Mouse (Mus musculus) liver, postnatal 0 days (tissue): ENCODE measurements around the gene Pygb. TPM values are rescaled to one million over a fixed set of nuclear protein-coding genes. Genes with fewer than 3 reads are reported as not detected.

Source experiments
- ATAC-seq: fragments of 200-750 bp; cut with Nextera tagmentation; 2 replicates; pipeline ENCODE4 v1.8.0; 2017; ENCODE audit warnings: mild to moderate bottlenecking, moderate library complexity
- DNase-seq: peaks from one replicate; pipeline ENCODE4 v3.0.0-alpha.2; 2016
- H3K27ac ChIP-seq: fragments of 300-500 bp; sonication (generic); 2 replicates; pipeline ENCODE4 v1.5.1; 2014; ENCODE audit warnings: antibody characterized with exemption, moderate library complexity, mild to moderate bottlenecking, low read depth
- H3K27me3 ChIP-seq: fragments of 300-500 bp; sonication (generic); 2 replicates; pipeline ENCODE4 v1.6.1; 2014; ENCODE audit warnings: low read length, control low read depth, mixed read lengths; ENCODE audit not compliant: insufficient read depth
- H3K36me3 ChIP-seq: fragments of 300-500 bp; sonication (generic); replicated peaks from 2 replicates; pipeline ENCODE4 v1.6.1; 2014; ENCODE audit warnings: mild to moderate bottlenecking, control low read depth, low read length, moderate library complexity, mixed read lengths; ENCODE audit not compliant: insufficient read depth
- H3K4me1 ChIP-seq: fragments of 300-500 bp; sonication (generic); 2 replicates; pipeline ENCODE4 v1.6.1; 2014; ENCODE audit warnings: antibody characterized with exemption, mild to moderate bottlenecking, control low read depth; ENCODE audit not compliant: insufficient read depth
- H3K4me2 ChIP-seq: fragments of 300-500 bp; sonication (generic); 2 replicates; pipeline ENCODE4 v1.6.1; 2014; ENCODE audit warnings: low read depth, mild to moderate bottlenecking, low read length, moderate library complexity, mixed read lengths
- H3K4me3 ChIP-seq: fragments of 300-500 bp; sonication (generic); 2 replicates; pipeline ENCODE4 v1.5.1; 2014; ENCODE audit warnings: low read depth, low read length
- H3K9ac ChIP-seq: fragments of 300-500 bp; sonication (generic); replicated peaks from 2 replicates; pipeline ENCODE4 v1.6.1; 2014; ENCODE audit warnings: mild to moderate bottlenecking, moderate library complexity
- H3K9me3 ChIP-seq: fragments of 300-500 bp; sonication (generic); 2 replicates; pipeline ENCODE4 v1.6.1; 2016; ENCODE audit warnings: mild to moderate bottlenecking, control low read depth, low read length, mixed read lengths
- CTCF ChIP-seq: sonication (generic); IDR thresholded peaks from 2 replicates; pipeline ENCODE4 v1.5.1; 2016; ENCODE audit warnings: antibody characterized with exemption, low read depth
- EP300 ChIP-seq: IDR thresholded peaks from 2 replicates; pipeline ENCODE4 v1.6.1; 2016; ENCODE audit warnings: antibody characterized with exemption, low read depth, mild to moderate bottlenecking
- WGBS: fragments of 180-500 bp; shearing (Covaris S2); extraction: QIAGEN DNeasy Blood & Tissue Kit; methylation state at CpG from one replicate; pipeline ENCODE4 v1.1.7; 2014; ENCODE audit not compliant: insufficient replicate concordance; 5-methylcytosine and 5-hydroxymethylcytosine counted together
- polyA plus RNA-seq: library from polyadenylated mRNA; unstranded; fragments of >200 nt; fragmentation: Nextera tagmentation; extraction: Ambion mirVana; gene quantifications from 2 replicates; pipeline ENCODE4 v1.2.1, GENCODE M21; 2015

Gene Pygb
- polyA plus RNA-seq, 1 experiment from 2014 or later = 15.3 TPM

GRCm38 (mm10) chr2:150768678-150769077 lies 17.9 kb upstream of the Pygb start:
- no peaks in the 10 kb centered on the region for H3K27me3 ChIP-seq
- DNase-seq = no peak
- no peak overlapping the region for H3K4me2 ChIP-seq
- WGBS = 44% methylated on average over 1 of the region's 1 CpGs
- no peak overlapping the region for H3K9ac ChIP-seq
- no peak overlapping the region for H3K4me3 ChIP-seq
- H3K27ac ChIP-seq = no peak overlapping the region
- H3K9me3 ChIP-seq = no peaks in the 10 kb centered on the region
- 0 out of 2 replicates have a peak, but pooled peaks have one; percentile 14 for ATAC-seq
- no peaks in the 10 kb centered on the region for H3K36me3 ChIP-seq
- peaks cover 9% of the 10 kb centered on the region; the same call in 1 of the 2 replicates for H3K4me1 ChIP-seq
- TF ChIP-seq CTCF = no peak
- no peak for TF ChIP-seq EP300

GRCm38 (mm10) chr2:150770747-150771146 lies 15.8 kb upstream of the Pygb start:
- H3K9me3 ChIP-seq = no peaks in the 10 kb centered on the region
- ATAC-seq (peak; percentile 75), DNase-seq (peak; percentile 79)
- peaks cover 9% of the 10 kb centered on the region; the same call in 1 of the 2 replicates for H3K4me1 ChIP-seq
- no peak overlapping the region for H3K9ac ChIP-seq
- TF ChIP-seq CTCF (no peak), EP300 (no peak)
- no peaks in the 10 kb centered on the region for H3K27me3 ChIP-seq
- WGBS = 33% methylated on average over 1 of the region's 1 CpGs
- no peak overlapping the region for H3K4me2 ChIP-seq
- no peak overlapping the region for H3K4me3 ChIP-seq
- 0 out of 2 replicates have a peak overlapping the region, but pooled peaks have one; percentile 22 for H3K27ac ChIP-seq
- no peaks in the 10 kb centered on the region for H3K36me3 ChIP-seq

- Histone ChIP-seq H3K27ac (no peak overlapping the region), H3K4me3 (no peak overlapping the region), H3K36me3 (no peaks in the 10 kb centered on the region), H3K9ac (no peak overlapping the region), H3K9me3 (no peaks in the 10 kb centered on the region), H3K27me3 (no peaks in the 10 kb centered on the region), H3K4me2 (no peak overlapping the region), H3K4me1 (peaks cover 11% of the 10 kb centered on the region)
- 77% methylated on average over 6 of the region's 6 CpGs for WGBS
- DNase-seq = no peak
- no peak for ATAC-seq
- TF ChIP-seq CTCF = no peak
- no peak for TF ChIP-seq EP300
These were observed 15.4 kb upstream of the Pygb start for GRCm38 (mm10) chr2:150771169-150771568.

- H3K4me3 ChIP-seq = no peak overlapping the region
- no peak overlapping the region for H3K4me2 ChIP-seq
- 73% methylated on average over 8 of the region's 8 CpGs for WGBS
- H3K27me3 ChIP-seq = no peaks in the 10 kb centered on the region
- no peak for ATAC-seq
- H3K9me3 ChIP-seq = no peaks in the 10 kb centered on the region
- H3K27ac ChIP-seq = no peak overlapping the region
- peaks cover 12% of the 10 kb centered on the region for H3K4me1 ChIP-seq
- H3K36me3 ChIP-seq = no peaks in the 10 kb centered on the region
- no peak overlapping the region for H3K9ac ChIP-seq
- no peak for DNase-seq
- TF ChIP-seq EP300 (no peak), CTCF (no peak)
These were observed 14.5 kb upstream of the Pygb start for GRCm38 (mm10) chr2:150771996-150772395.

GRCm38 (mm10) chr2:150772466-150773119 lies 13.9 kb upstream of the Pygb start:
- Histone ChIP-seq H3K4me1 (peaks cover 12% of the 10 kb centered on the region), H3K4me3 (no peak overlapping the region), H3K4me2 (no peak overlapping the region), H3K36me3 (no peaks in the 10 kb centered on the region), H3K9ac (no peak overlapping the region), H3K27me3 (no peaks in the 10 kb centered on the region), H3K27ac (no peak overlapping the region), H3K9me3 (no peaks in the 10 kb centered on the region)
- WGBS = 71% methylated on average over 10 of the region's 10 CpGs
- no peak for DNase-seq
- TF ChIP-seq EP300 (no peak), CTCF (no peak)
- no peak for ATAC-seq

GRCm38 (mm10) chr2:150782801-150783200 lies 3.7 kb upstream of the Pygb start:
- no peak overlapping the region for H3K4me2 ChIP-seq
- no peaks in the 10 kb centered on the region for H3K9me3 ChIP-seq
- no peak overlapping the region for H3K27ac ChIP-seq
- no peak for DNase-seq
- WGBS = 58% methylated on average over 2 of the region's 2 CpGs
- no peaks in the 10 kb centered on the region for H3K27me3 ChIP-seq
- no peaks in the 10 kb centered on the region for H3K36me3 ChIP-seq
- peaks cover 18% of the 10 kb centered on the region for H3K4me1 ChIP-seq
- no peak overlapping the region for H3K9ac ChIP-seq
- ATAC-seq = no peak
- no peak overlapping the region for H3K4me3 ChIP-seq
- no peak for TF ChIP-seq EP300
- no peak for TF ChIP-seq CTCF
